Mouse (Mus musculus) ES-E14 (cell line): Measurements from ENCODE around the gene Rnf144b.

Experiments
- CHD2 ChIP-seq: IDR thresholded peaks from 2 replicates; pipeline ENCODE4 v1.6.1; 2014; ENCODE audit warnings: mild to moderate bottlenecking, low read depth, low read length, inconsistent platforms
- HCFC1 ChIP-seq: IDR thresholded peaks from 2 replicates; pipeline ENCODE4 v1.6.1; 2012; ENCODE audit warnings: low read length, inconsistent platforms, borderline replicate concordance; ENCODE audit not compliant: insufficient read depth

GRCm38 (mm10) chr13:47076156-47076555 is 46.3 kb upstream of the Rnf144b start:
- TF ChIP-seq CHD2 (no peak), HCFC1 (no peak)
